Mouse (Mus musculus): ENCODE data around the gene Zfp410. TPM values are rescaled to one million over a fixed set of nuclear protein-coding genes. Genes with fewer than 3 reads are reported as not detected.

The Zfp410 gene
- total and polyA plus RNA-seq, 3 experiments, result 45.5 to 189 (median 182) TPM

GRCm38 (mm10) chr12:84385408-84385807, 68.8 kb downstream of the Zfp410 start:
- Histone ChIP-seq H3K79me2 (ENCODE audit: control insufficient read depth, insufficient read depth, low read length, poor library complexity) (no peaks in the 10 kb centered on the region), H3K9me3 (replicated peaks; ENCODE audit: insufficient read depth, low read length) (no peaks in the 10 kb centered on the region), H3K9ac (ENCODE audit: control insufficient read depth, low read depth, low read length, poor library complexity, severe bottlenecking) (no peak overlapping the region), H3K27me3 (ENCODE audit: control insufficient read depth in 1 of 2, insufficient read depth in 2 of 2, low read length in 2 of 2) (no peaks in the 10 kb centered on the region), H3K27ac (ENCODE audit: control insufficient read depth, low read depth, low read length) (no peak overlapping the region), H3K4me3 (ENCODE audit: control insufficient read depth in 1 of 2, insufficient read depth in 1 of 2, low read depth in 2 of 2, low read length in 2 of 2) (no peak overlapping the region), H3K4me1 (ENCODE audit: control insufficient read depth in 1 of 2, insufficient read depth in 2 of 2, low read length in 2 of 2) (peaks cover 0 to 8% of the 10 kb centered on the region in 2 experiments; a peak in 3 of 4 replicates), H3K36me3 (ENCODE audit: control insufficient read depth in 1 of 2, insufficient read depth in 2 of 2, low read length in 2 of 2) (peaks cover 0 to 10% of the 10 kb centered on the region in 2 experiments; a peak in 2 of 4 replicates)
- no peak for TF ChIP-seq ZMIZ1 (IDR thresholded peaks at IDR 0.05; ENCODE audit: low read depth, low read length)
- no peak for TF ChIP-seq GABPA (IDR thresholded peaks at IDR 0.05; ENCODE audit: low read depth, low read length)
- no peak for TF ChIP-seq POLR2AphosphoS2 (IDR thresholded peaks at IDR 0.05; ENCODE audit: low read length)
- no peak for TF ChIP-seq MAZ (IDR thresholded peaks at IDR 0.05; ENCODE audit: low read depth, low read length)
- no peak for TF ChIP-seq BHLHE40 (IDR thresholded peaks at IDR 0.05; ENCODE audit: borderline replicate concordance, low read depth, low read length)
- TF ChIP-seq CHD2 (IDR thresholded peaks at IDR 0.05; ENCODE audit: low read length), result no peak
- TF ChIP-seq TBP (IDR thresholded peaks at IDR 0.05; ENCODE audit: low read depth, low read length), result no peak
- no peak for TF ChIP-seq MAFK (IDR thresholded peaks at IDR 0.05; ENCODE audit: borderline replicate concordance, low read depth, low read length)
- TF ChIP-seq NELFE (IDR thresholded peaks at IDR 0.05; ENCODE audit: low read depth, low read length), result no peak
- no peak for TF ChIP-seq RAD21 (IDR thresholded peaks at IDR 0.05; ENCODE audit: low read depth, low read length)
- no peak for TF ChIP-seq POLR2AphosphoS5 (IDR thresholded peaks at IDR 0.05; ENCODE audit: borderline replicate concordance, low read depth, low read length)
- no peak for DNase-seq (ENCODE audit: low read depth, low spot score)

GRCm38 (mm10) chr12:84388097-84388496, 71.4 kb downstream of the Zfp410 start:
- peaks cover 0 to 8% of the 10 kb centered on the region in 2 experiments; a peak in 3 of 4 replicates for H3K4me1 ChIP-seq (ENCODE audit: control insufficient read depth in 1 of 2, insufficient read depth in 2 of 2, low read length in 2 of 2)
- H3K79me2 ChIP-seq (ENCODE audit: control insufficient read depth, insufficient read depth, low read length, poor library complexity), result no peaks in the 10 kb centered on the region
- H3K27ac ChIP-seq (ENCODE audit: control insufficient read depth, low read depth, low read length), result no peak overlapping the region
- TF ChIP-seq ELF1 (IDR thresholded peaks at IDR 0.05; ENCODE audit: low read depth, low read length) (no peak), CHD2 (IDR thresholded peaks at IDR 0.05; ENCODE audit: low read length) (no peak), POLR2A (IDR thresholded peaks at IDR 0.05; ENCODE audit: control insufficient read depth in 1 of 2, insufficient read depth in 1 of 2, low read depth in 1 of 2, low read length in 2 of 2, poor library complexity in 1 of 2) (no peak), MAFK (IDR thresholded peaks at IDR 0.05; ENCODE audit: borderline replicate concordance, low read depth, low read length) (no peak), MYB (IDR thresholded peaks at IDR 0.05; ENCODE audit: low read depth, low read length) (no peak), BHLHE40 (IDR thresholded peaks at IDR 0.05; ENCODE audit: borderline replicate concordance, low read depth, low read length) (no peak), HCFC1 (IDR thresholded peaks at IDR 0.05; ENCODE audit: low read depth, low read length) (no peak), ZC3H11A (IDR thresholded peaks at IDR 0.05; ENCODE audit: low read depth, low read length) (no peak), ZKSCAN1 (IDR thresholded peaks at IDR 0.05; ENCODE audit: low read depth, low read length) (no peak), MEF2A (IDR thresholded peaks at IDR 0.05; ENCODE audit: extremely low read depth, insufficient replicate concordance, low read depth, low read length, poor library complexity, severe bottlenecking) (no peak), CTCF (IDR thresholded peaks at IDR 0.05 in 2 of 3, conservative IDR thresholded peaks at IDR 0.05 in 1 of 3; ENCODE audit: control insufficient read depth in 1 of 3, insufficient read depth in 1 of 3, low read depth in 2 of 3, low read length in 3 of 3, poor library complexity in 1 of 3, severe bottlenecking in 1 of 3) (no peak), MAX (IDR thresholded peaks at IDR 0.05; ENCODE audit: low read length) (no peak), RAD21 (IDR thresholded peaks at IDR 0.05; ENCODE audit: low read depth, low read length) (no peak), MAZ (IDR thresholded peaks at IDR 0.05; ENCODE audit: low read depth, low read length) (no peak), GATA1 (IDR thresholded peaks at IDR 0.05; ENCODE audit: low read depth, low read length) (no peak), EP300 (IDR thresholded peaks at IDR 0.05; ENCODE audit: low read depth in 1 of 2, low read length in 2 of 2) (no peak)
- no peak overlapping the region for H3K4me3 ChIP-seq (ENCODE audit: control insufficient read depth in 1 of 2, insufficient read depth in 1 of 2, low read depth in 2 of 2, low read length in 2 of 2)
- no peaks in the 10 kb centered on the region for H3K27me3 ChIP-seq (ENCODE audit: control insufficient read depth in 1 of 2, insufficient read depth in 2 of 2, low read length in 2 of 2)
- H3K36me3 ChIP-seq (ENCODE audit: control insufficient read depth in 1 of 2, insufficient read depth in 2 of 2, low read length in 2 of 2), result peaks cover 0 to 10% of the 10 kb centered on the region in 2 experiments; a peak in 2 of 4 replicates
- no peak overlapping the region for H3K9ac ChIP-seq (ENCODE audit: control insufficient read depth, low read depth, low read length, poor library complexity, severe bottlenecking)
- DNase-seq (ENCODE audit: low read depth, low spot score), result no peak
- no peaks in the 10 kb centered on the region for H3K9me3 ChIP-seq (replicated peaks; ENCODE audit: insufficient read depth, low read length)

Measured in MEL (cell line).